Mouse (Mus musculus) heart, postnatal 14 days (tissue): ENCODE measurements at regions not wholly inside any gene's neighbourhood (a gene's known extent, or its start where the extent isn't known, plus 50 kb on each side); places are given as distances from the start of the nearest gene placed in this dataset.

Source experiments
- DNase-seq, 2 experiments: peaks; one replicate each; pipeline ENCODE4 v3.0.0; 2021 to 2022
- intact Hi-C: fragments of 180-260 bp; cut with DNase I; formaldehyde crosslinking; loops from one replicate; pipeline ENCODE4 v1.15.1; 2025

- intact Hi-C loops, result no loop called here
- DNase-seq, result no peak
Observed at GRCm38 (mm10) chr10:9090961-9091360, 205.1 kb upstream of the Sash1 start.

GRCm38 (mm10) chr10:9087871-9088270, 202.0 kb upstream of the Sash1 start:
- no peak for DNase-seq
- intact Hi-C loops, result no loop called here

GRCm38 (mm10) chr10:9087171-9087570, 201.3 kb upstream of the Sash1 start:
- no peak for DNase-seq
- intact Hi-C loops, result no loop called here

GRCm38 (mm10) chr10:9086666-9087065, 200.8 kb upstream of the Sash1 start:
- intact Hi-C loops, result no loop called here
- DNase-seq, result no peak

- DNase-seq, result no peak
- intact Hi-C loops, result no loop called here
Observed at GRCm38 (mm10) chr10:9085441-9085840, 199.6 kb upstream of the Sash1 start.

- DNase-seq, result no peak
- intact Hi-C loops, result loop anchor here (5.0 kb wide), 4 partner anchors 63 to 602 kb away; partner anchors contain the start of gene Samd5
Observed at GRCm38 (mm10) chr10:9074916-9075315, 189.0 kb upstream of the Sash1 start.

- DNase-seq, result peak; percentile 45 to 71
- intact Hi-C loops, result loop anchor here (2.0 to 5.0 kb wide), 4 partner anchors 59 to 606 kb away; partner anchors contain the start of gene Samd5
Observed at GRCm38 (mm10) chr10:9071630-9072029, 185.8 kb upstream of the Sash1 start.

- no peak for DNase-seq
- intact Hi-C loops, result loop anchor here (5.0 kb wide), 3 partner anchors 57 to 608 kb away; partner anchors contain the start of gene Samd5
Observed at GRCm38 (mm10) chr10:9069608-9070190, 183.8 kb upstream of the Sash1 start.

- no peak for DNase-seq
- intact Hi-C loops, result no loop called here
Observed at GRCm38 (mm10) chr10:9066566-9066965, 180.7 kb upstream of the Sash1 start.

GRCm38 (mm10) chr10:9061979-9062378, 176.1 kb upstream of the Sash1 start:
- DNase-seq, result no peak
- intact Hi-C loops, result no loop called here

- intact Hi-C loops, result loop anchor here (2.0 to 10.0 kb wide), 2 partner anchors 520 to 622 kb away; no protein-coding TSS in a partner anchor
- no peak for DNase-seq
Observed at GRCm38 (mm10) chr10:9055274-9055673, 169.4 kb upstream of the Sash1 start.

GRCm38 (mm10) chr10:9053371-9053770, 167.5 kb upstream of the Sash1 start:
- DNase-seq, result peak in 1 of 2 experiments; percentile 14
- intact Hi-C loops, result loop anchor here (5.0 to 10.0 kb wide), 2 partner anchors 521 to 704 kb away; no protein-coding TSS in a partner anchor

GRCm38 (mm10) chr10:9047341-9047740, 161.5 kb upstream of the Sash1 start:
- intact Hi-C loops, result no loop called here
- no peak for DNase-seq

- DNase-seq, result no peak
Observed at GRCm38 (mm10) chr10:9044746-9045370, 159.0 kb upstream of the Sash1 start.

GRCm38 (mm10) chr10:9043507-9043906, 157.6 kb upstream of the Sash1 start:
- intact Hi-C loops, result no loop called here

More at GRCm38 (mm10) chr10:9044746-9045370, 159.0 kb upstream of the Sash1 start:
- intact Hi-C loops, result no loop called here

GRCm38 (mm10) chr10:9030486-9030885, 144.6 kb upstream of the Sash1 start:
- no peak for DNase-seq
- intact Hi-C loops, result no loop called here

More at GRCm38 (mm10) chr10:9043507-9043906, 157.6 kb upstream of the Sash1 start:
- DNase-seq, result no peak

GRCm38 (mm10) chr10:9029506-9029905, 143.6 kb upstream of the Sash1 start:
- DNase-seq, result no peak
- intact Hi-C loops, result no loop called here

GRCm38 (mm10) chr10:9027070-9027807, 141.4 kb upstream of the Sash1 start:
- intact Hi-C loops, result no loop called here
- DNase-seq, result no peak

- intact Hi-C loops, result loop anchor here (5.0 kb wide), 2 partner anchors 57 to 662 kb away; partner anchors contain the start of gene Samd5
- no peak for DNase-seq
Observed at GRCm38 (mm10) chr10:9014810-9015505, 129.1 kb upstream of the Sash1 start.

- intact Hi-C loops, result loop anchor here (5.0 kb wide), 2 partner anchors 59 to 664 kb away; partner anchors contain the start of gene Samd5
- DNase-seq, result no peak
Observed at GRCm38 (mm10) chr10:9013549-9013925, 127.7 kb upstream of the Sash1 start.
